Mouse (Mus musculus) liver, embryonic 14.5 days (tissue): ENCODE measurements at regions not wholly inside any gene's neighbourhood (a gene's known extent, or its start where the extent isn't known, plus 50 kb on each side); places are given as distances from the start of the nearest gene placed in this dataset.

ENCODE experiments used
- CTCF ChIP-seq: IDR thresholded peaks from 2 replicates; pipeline ENCODE4 v1.5.1; 2016; ENCODE audit warnings: antibody characterized with exemption, low read depth, control low read depth
- EP300 ChIP-seq: IDR thresholded peaks from 2 replicates; pipeline ENCODE4 v1.6.1; 2016; ENCODE audit warnings: antibody characterized with exemption, low read depth

GRCm38 (mm10) chr2:101263934-101264333, 360.6 kb upstream of the Rag2 start:
- TF ChIP-seq CTCF, result no peak
- TF ChIP-seq EP300, result no peak
